Mouse (Mus musculus) frontal cortex, postnatal 25 days (tissue): ENCODE measurements around the gene Gm49388.
A peak's percentile ranks its signal among the peaks of the same experiment; 100 is the strongest.
"Not testable (repeated sequence)": the region's sequence is repeated elsewhere in the genome, so short reads cannot be mapped to it uniquely, and the experiment has no call there.

Source experiments
- DNase-seq, 2 experiments: peaks; one replicate each; pipeline ENCODE4 v3.0.0; 2022; ENCODE audit warnings: low spot score in 2 of 2

Gene Gm49388

GRCm38 (mm10) chr7:127768346-127768996, 16.9 kb upstream of the Gm49388 start:
- DNase-seq, result no peak

GRCm38 (mm10) chr7:127768997-127769593, 16.3 kb upstream of the Gm49388 start:
- DNase-seq, result peak; percentile 95 to 97

- DNase-seq, result peak; percentile 72 to 76
These were observed 15.8 kb upstream of the Gm49388 start, which contains the start of gene Orai3 for GRCm38 (mm10) chr7:127769651-127770038. Gene Orai3 (plus strand): TSS chr7:127769815.

GRCm38 (mm10) chr7:127770039-127770905, 15.1 kb upstream of the Gm49388 start:
- DNase-seq, result no peak

- no peak for DNase-seq
These were observed 14.1 kb upstream of the Gm49388 start for GRCm38 (mm10) chr7:127771262-127771661.

GRCm38 (mm10) chr7:127772080-127772479, 13.3 kb upstream of the Gm49388 start:
- DNase-seq, result no peak

GRCm38 (mm10) chr7:127772557-127772956, 12.9 kb upstream of the Gm49388 start:
- no peak for DNase-seq

GRCm38 (mm10) chr7:127773664-127774384, 11.6 kb upstream of the Gm49388 start:
- DNase-seq, result no peak

GRCm38 (mm10) chr7:127775837-127776236, 9.6 kb upstream of the Gm49388 start:
- DNase-seq, result not testable (repeated sequence)

- DNase-seq, result peak; percentile 78 to 81
These were observed 9.0 kb upstream of the Gm49388 start, which contains the start of gene Setd1a for GRCm38 (mm10) chr7:127776426-127776825. Gene Setd1a (plus strand): TSS chr7:127776670.

GRCm38 (mm10) chr7:127776878-127777473, 8.4 kb upstream of the Gm49388 start:
- peak; percentile 93 to 94 for DNase-seq

- DNase-seq, result no peak
These were observed 7.7 kb upstream of the Gm49388 start for GRCm38 (mm10) chr7:127777474-127778266.

GRCm38 (mm10) chr7:127778350-127778749, 7.1 kb upstream of the Gm49388 start:
- DNase-seq, result no peak

- DNase-seq, result no peak
These were observed 11.9 kb downstream of the Gm49388 start for GRCm38 (mm10) chr7:127797076-127797845.

- DNase-seq, result no peak
These were observed 13.2 kb downstream of the Gm49388 start for GRCm38 (mm10) chr7:127798591-127798990.

GRCm38 (mm10) chr7:127799211-127799610, 13.8 kb downstream of the Gm49388 start:
- DNase-seq, result no peak

- no peak for DNase-seq
These were observed 14.3 kb downstream of the Gm49388 start for GRCm38 (mm10) chr7:127799738-127800137.

- DNase-seq, result peak; percentile 83 to 84
These were observed 15.1 kb downstream of the Gm49388 start, which contains the start of gene Hsd3b7 for GRCm38 (mm10) chr7:127800435-127801009. Gene Hsd3b7 (plus strand): TSS chr7:127800604.

- no peak for DNase-seq
These were observed 15.7 kb downstream of the Gm49388 start for GRCm38 (mm10) chr7:127801010-127801621.
